Mouse (Mus musculus): Measurements from ENCODE around the gene Nmnat1. TPM values are rescaled to one million over a fixed set of nuclear protein-coding genes. Genes with fewer than 3 reads are reported as not detected.

The Nmnat1 gene
- total RNA-seq (2021), result 1 to 10 TPM; 8.3 to 8.4 TPM

- DNase-seq, result peak; percentile 89 to 90
These were observed at the start of gene Nmnat1, which contains the start of gene Lzic for GRCm38 (mm10) chr4:149485053-149485824. TSS of gene Nmnat1 (minus strand) at chr4:149485202. TSS of gene Lzic (plus strand) at chr4:149485229.

DNA sequence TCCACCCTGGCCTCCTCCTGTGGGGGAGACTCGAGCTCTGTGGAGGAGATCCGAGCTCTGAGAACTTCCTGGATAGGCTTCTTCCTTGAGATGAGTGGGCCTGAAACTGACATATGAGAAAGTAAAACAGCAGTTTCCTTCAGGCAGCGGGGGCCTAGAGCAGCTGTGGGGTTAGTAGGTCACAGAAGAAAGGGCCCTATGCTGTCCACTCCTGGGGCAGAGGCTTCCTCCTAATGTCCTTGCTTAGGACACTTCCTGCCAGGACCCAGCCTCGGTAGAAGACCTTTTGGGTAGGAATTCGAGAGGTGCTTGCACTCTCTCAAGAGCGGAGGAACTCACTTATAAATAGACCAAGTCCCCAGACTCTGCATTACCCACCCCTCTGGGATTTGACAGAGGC lies 44.7 kb upstream of the Nmnat1 start:
- DNase-seq, result no peak

DNA sequence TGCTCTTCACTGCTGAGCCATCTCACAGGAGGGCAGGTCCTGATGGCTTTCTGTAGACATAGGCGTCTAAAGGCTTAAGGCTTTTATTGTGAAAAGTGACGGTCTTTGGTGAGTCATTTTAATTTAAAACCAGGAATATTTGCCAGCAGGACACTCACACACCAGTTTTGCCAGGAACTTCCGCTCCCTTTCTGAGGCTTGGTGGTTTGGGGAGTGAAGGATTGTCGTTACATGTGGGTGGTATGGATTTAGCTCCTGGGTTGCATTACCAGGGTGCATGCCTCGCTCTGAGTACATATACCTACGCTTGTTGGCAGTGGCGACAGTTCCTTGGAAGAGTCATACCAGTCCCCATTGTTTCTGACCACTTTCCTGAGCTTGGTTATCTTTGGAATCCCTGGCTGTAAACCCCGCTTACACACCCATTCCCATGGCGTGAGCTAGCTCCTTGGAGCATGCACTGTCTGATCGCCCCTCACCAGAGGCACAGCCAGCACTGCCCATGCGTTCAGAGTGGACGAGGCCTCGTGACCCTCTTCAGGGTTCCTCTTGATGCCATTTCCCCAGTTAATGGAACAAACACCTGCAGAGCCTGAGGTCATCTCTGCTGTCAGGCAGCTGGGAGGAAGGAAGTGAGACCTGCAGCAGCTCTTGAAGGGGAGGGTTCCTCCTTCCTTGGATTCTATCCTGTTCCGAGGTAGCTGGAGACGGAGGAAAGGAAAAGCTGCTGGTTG lies 42.8 kb upstream of the Nmnat1 start:
- no peak for DNase-seq

DNA sequence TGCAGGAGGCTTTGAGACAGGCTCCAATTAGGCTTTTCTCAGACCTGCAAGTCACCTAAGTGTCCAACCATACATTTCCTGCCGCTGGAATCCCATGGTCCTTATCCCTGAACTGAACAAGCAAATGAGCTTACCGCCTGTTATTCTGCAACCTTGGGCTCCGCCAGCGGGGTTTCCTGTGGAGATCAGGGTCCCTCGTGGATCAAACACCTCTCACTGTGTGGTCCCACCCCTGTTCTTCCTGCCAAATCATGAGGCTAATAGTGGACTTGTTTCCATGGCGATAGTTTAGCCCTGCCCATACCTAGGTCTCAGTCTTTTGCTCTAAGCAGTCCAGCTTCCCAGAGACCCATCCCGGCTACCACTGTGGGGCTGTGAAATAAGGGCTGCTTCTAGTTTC lies 41.3 kb upstream of the Nmnat1 start:
- DNase-seq, result no peak

GRCm38 (mm10) chr4:149525811-149526210 lies 40.8 kb upstream of the Nmnat1 start:
- DNase-seq, result no peak

GRCm38 (mm10) chr4:149525170-149525569 lies 40.2 kb upstream of the Nmnat1 start:
- DNase-seq, result no peak

GRCm38 (mm10) chr4:149523961-149524360 lies 39.0 kb upstream of the Nmnat1 start:
- DNase-seq, result no peak

GRCm38 (mm10) chr4:149521258-149521657 lies 36.3 kb upstream of the Nmnat1 start:
- no peak for DNase-seq

DNA sequence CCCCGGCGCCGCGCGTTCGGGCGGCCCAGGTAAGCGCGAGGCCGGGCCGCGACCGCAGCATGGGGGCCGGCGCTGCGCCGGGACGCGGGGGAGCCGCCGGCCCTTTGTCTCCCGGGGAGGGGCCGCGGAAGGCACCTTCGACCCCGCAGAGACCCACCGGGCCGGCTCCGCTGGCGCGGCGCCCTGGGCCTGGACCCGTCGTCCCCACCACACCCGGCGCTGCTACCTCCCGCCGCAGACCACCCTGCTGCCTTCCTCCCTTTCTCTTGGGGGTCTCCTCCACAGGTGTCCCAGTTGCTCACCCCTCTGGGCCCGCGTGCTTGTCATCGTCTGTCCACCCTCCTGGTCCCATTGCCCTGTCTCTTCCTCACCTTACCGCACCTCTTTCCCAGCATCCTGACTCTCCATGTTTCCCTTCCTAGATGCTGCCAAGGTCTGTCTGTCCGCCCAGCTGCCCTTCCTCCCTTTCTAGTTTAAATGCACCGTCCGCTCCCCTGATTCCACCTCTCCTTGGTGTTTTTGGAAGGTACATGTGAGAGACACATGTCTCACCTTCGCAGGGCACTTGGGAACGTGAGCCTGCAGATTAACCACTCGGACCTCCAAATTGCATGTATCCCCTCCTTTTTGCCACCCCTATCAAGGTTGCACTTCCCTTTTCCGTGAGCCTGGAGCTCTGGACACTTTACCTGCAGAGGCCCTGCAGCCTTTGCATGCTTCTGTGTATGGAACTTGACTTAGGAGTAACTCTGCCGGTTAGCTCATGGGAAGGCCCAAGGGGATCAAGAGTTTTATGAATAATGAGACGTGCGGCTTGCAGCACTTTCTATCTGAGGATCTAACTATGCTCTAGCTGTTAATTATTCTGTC lies 33.6 kb upstream of the Nmnat1 start:
- no peak for DNase-seq

DNA sequence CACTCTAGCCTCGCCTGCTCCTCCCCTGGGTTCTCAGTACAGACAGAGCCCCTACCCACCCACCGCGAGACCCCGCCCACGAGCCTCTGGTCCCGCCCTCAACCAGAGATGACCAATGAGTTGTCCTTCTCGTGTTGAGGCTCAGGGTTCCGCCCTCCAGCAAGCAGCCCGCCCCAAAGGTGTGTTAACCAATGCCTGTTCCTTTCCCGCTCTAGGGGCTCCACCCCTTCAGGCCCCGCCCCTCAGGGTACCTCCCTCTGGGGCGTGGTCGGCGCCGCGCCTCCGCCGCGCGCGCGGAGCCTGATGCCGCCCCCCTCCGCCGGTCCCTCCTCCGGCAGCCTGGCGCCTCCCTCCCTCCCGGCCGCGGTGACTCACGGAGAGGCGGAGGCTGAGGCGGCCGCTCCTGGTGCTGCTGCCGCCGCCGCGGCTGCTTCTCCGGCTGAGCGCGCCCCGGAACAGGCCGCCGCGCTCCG lies 32.9 kb upstream of the Nmnat1 start, which contains the start of gene Ctnnbip1:
Gene Ctnnbip1 (plus strand): TSS at position 369 of the 473 bp plus-strand sequence.
- DNase-seq, result peak; percentile 96 to 97

DNA sequence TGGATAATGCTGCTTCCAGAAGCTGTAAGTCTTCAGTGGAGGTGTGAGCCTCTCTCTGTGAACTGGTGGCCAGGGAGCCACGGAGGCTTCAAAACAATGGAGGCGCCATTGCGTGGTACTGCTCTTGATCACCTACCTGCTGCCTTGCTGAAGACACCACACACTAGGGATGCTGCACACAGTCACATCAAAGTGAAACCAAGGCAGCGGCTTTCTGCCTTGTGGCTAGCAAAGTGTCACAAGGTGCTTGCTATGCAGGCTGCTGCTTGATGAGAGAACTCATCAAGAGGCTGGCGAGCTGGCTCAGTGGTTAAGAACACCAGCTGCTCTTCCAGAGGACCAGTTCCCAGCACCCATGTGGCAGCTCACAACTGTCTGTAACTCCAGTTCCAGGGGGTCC lies 30.7 kb upstream of the Nmnat1 start:
- no peak for DNase-seq

- no peak for DNase-seq
These were observed 27.1 kb upstream of the Nmnat1 start for GRCm38 (mm10) chr4:149512072-149512471.

- DNase-seq, result peak in 1 of 2 experiments; percentile 16
These were observed 26.2 kb upstream of the Nmnat1 start for GRCm38 (mm10) chr4:149511221-149511646.

DNA sequence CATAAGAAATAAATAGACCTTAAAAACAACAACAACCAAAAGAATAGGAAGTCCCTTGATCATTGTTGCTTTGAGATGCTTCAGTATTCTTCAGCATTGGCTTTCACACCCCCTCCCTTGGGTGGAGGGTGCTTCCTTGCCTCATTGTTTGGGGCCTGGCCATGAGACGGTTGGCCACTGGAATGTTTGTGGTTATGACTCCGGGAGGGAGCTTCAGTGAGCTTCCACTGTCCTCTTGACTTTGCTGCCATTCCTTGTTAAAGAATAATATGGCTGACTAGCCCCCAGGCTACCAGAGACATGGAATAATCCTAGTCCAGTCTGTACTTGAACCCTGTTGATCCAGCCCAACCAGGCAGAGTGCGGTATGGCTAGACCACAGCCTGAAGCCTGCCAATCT lies 21.9 kb upstream of the Nmnat1 start:
- no peak for DNase-seq

- peak in 1 of 2 experiments; percentile 23 for DNase-seq
These were observed 20.4 kb upstream of the Nmnat1 start for GRCm38 (mm10) chr4:149505261-149505967.

DNA sequence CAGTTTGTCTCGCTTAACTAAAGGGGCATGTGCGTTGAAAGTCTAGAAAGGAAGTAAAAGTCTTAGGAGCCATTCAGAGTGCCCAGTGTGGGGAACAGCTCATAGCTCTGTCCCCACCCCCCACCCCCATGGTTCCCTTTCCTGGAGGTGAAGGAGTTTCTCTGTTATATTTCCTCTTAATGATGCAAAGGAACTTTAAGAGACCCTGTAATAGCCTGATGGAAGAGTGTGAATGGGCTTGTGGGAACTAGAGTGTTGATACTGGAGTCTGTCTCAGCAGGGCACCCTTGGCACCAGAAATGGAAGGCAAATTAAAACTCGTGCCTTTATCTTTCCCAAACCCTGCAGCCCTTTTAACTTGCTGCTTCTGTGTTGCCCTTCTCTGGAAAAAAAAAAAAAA lies 19.9 kb upstream of the Nmnat1 start:
- no peak for DNase-seq

GRCm38 (mm10) chr4:149504363-149504762 lies 19.4 kb upstream of the Nmnat1 start:
- no peak for DNase-seq

DNA sequence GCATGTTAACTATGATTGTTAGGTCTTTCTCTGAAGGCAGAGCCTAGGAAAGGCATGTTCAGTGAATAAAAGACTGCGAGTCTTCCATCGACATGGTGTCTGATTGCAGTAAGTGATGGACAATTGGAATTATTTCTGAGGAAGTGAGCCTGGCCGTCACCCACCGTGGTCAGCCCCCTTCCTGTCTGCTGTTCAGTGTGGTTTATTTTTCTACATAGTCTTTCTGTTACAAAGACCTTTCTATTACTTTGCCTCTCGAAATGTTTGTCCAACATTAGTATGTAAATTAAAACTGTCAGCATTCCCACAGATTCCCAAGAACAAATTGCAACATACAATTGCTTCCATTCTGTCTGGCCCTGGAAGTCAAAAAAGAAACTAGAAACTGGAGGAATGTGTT lies 14.8 kb upstream of the Nmnat1 start:
- DNase-seq, result no peak

- no peak for DNase-seq
These were observed 13.9 kb upstream of the Nmnat1 start for GRCm38 (mm10) chr4:149498901-149499300.

DNA sequence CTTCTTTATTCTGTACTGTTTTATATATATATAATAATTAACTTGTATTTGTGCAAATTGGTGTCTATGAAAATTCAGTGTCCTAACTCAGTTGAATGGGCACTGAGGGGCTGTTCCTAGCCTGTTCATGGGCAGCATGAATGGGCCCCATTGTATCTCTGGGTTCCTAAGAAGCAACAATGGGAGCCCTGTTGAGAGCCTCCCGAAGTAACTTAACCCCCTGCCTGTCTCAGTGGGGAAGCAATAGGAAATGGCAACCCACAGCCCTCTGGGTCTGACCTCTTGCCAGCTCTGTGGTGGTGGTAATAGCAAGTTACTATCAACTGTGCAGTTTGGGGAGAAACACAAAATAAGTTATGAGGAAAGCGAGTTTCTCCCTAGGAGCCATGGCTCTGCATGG lies 11.6 kb upstream of the Nmnat1 start:
- peak in 1 of 2 experiments; percentile 21 for DNase-seq

DNA sequence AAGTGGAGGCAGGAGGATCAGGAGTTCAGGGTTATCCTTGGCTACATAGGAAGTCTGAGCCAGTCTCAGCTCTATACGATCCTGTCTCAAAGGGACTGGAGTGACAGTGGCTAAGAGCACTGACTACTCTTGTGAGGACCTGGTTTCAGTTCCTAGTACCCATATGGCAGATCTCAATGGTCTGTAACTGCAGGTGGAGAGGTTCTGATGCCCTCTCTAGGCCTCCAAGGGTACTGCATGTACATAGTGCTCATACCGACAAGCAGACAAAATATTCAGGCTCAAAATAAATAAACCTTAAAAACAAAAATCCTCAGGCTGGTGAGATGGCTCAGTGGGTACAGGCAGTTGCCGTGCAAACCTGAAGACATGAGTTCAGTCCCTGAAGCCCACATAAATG lies 6.1 kb upstream of the Nmnat1 start:
- DNase-seq, result no peak
